Mouse (Mus musculus) testis, adult 2 months (tissue): ENCODE measurements around the gene Spaca4. TPM values are rescaled to one million over a fixed set of nuclear protein-coding genes. Genes with fewer than 3 reads are reported as not detected.

Source experiments
- H3K27ac ChIP-seq: fragments of 200-500 bp; 2 replicates; pipeline ENCODE4 v1.5.1; 2012; ENCODE audit warnings: low read depth, low read length; ENCODE audit not compliant: control insufficient read depth, insufficient read depth
- H3K27me3 ChIP-seq: fragments of 200-500 bp; 2 replicates; pipeline ENCODE4 v1.6.1; 2012; ENCODE audit warnings: mild to moderate bottlenecking, low read length, moderate library complexity; ENCODE audit not compliant: control insufficient read depth, insufficient read depth
- H3K36me3 ChIP-seq: fragments of 200-500 bp; 2 replicates; pipeline ENCODE4 v1.6.1; 2012; ENCODE audit warnings: mild to moderate bottlenecking, low read length; ENCODE audit not compliant: control insufficient read depth, insufficient read depth
- H3K4me1 ChIP-seq: fragments of 200-500 bp; 2 replicates; pipeline ENCODE4 v1.6.1; 2012; ENCODE audit warnings: low read length; ENCODE audit not compliant: control insufficient read depth, insufficient read depth
- H3K4me3 ChIP-seq: fragments of 200-500 bp; 2 replicates; pipeline ENCODE4 v1.5.1; 2012; ENCODE audit warnings: low read depth, mild to moderate bottlenecking, low read length, moderate library complexity, mixed read lengths; ENCODE audit not compliant: control insufficient read depth
- CTCF ChIP-seq: fragments of 200-500 bp; IDR thresholded peaks from 2 replicates; pipeline ENCODE4 v1.5.1; 2012; ENCODE audit warnings: low read depth, mild to moderate bottlenecking, inconsistent platforms, low read length, moderate library complexity; ENCODE audit not compliant: control insufficient read depth, insufficient read depth, insufficient replicate concordance
- POLR2A ChIP-seq: fragments of 200-500 bp; IDR thresholded peaks from 2 replicates; pipeline ENCODE4 v1.6.1; 2012; ENCODE audit warnings: low read depth, mild to moderate bottlenecking, inconsistent platforms, low read length, moderate library complexity; ENCODE audit not compliant: control insufficient read depth
- polyA plus RNA-seq: library from polyadenylated mRNA; depleted of rRNA; stranded (reverse); fragments of >200 nt; gene quantifications from 2 replicates; pipeline ENCODE4 v1.2.3, GENCODE M21; 2012; rRNA removed

The Spaca4 gene
- polyA plus RNA-seq, result 589 and 614 TPM in 2 replicates

GRCm38 (mm10) chr7:45725713-45726112, at the start of gene Spaca4:
Gene Spaca4 (minus strand): TSS chr7:45725813.
- no peaks in the 10 kb centered on the region for H3K27me3 ChIP-seq
- no peaks in the 10 kb centered on the region for H3K36me3 ChIP-seq
- TF ChIP-seq CTCF, result no peak
- TF ChIP-seq POLR2A, result peak; percentile 79; the same call in 1 of the 2 replicates
- H3K27ac ChIP-seq, result peak within 1 kb of the TSS; percentile 51
- peak within 1 kb of the TSS; percentile 80 for H3K4me3 ChIP-seq
- H3K4me1 ChIP-seq, result peaks cover 3% of the 10 kb centered on the region

DNA sequence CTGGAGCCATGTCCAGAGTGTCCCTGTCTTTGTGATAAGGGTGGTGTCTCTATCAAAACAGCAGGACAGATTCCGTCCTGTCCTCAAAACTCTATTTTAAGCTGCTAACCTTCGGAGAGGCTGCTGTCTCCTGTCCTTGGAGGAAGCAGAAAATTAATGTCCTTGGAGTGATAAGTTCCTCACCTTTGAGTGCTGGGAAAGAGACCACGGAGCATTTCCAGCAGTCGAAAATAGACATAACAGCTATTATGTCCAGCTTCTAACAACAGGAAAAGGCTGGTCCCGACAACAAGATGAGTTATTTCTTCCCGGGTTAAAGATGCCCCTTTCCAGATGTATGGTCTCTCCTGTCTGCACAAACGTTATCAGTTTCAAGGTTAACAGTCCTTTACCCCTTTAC, 49.6 kb upstream of the Spaca4 start:
- H3K27ac ChIP-seq, result no peak overlapping the region
- no peak overlapping the region for H3K4me3 ChIP-seq
- H3K4me1 ChIP-seq, result peaks cover 6% of the 10 kb centered on the region
- H3K27me3 ChIP-seq, result no peaks in the 10 kb centered on the region
- H3K36me3 ChIP-seq, result no peaks in the 10 kb centered on the region
- TF ChIP-seq POLR2A (no peak), CTCF (no peak)

DNA sequence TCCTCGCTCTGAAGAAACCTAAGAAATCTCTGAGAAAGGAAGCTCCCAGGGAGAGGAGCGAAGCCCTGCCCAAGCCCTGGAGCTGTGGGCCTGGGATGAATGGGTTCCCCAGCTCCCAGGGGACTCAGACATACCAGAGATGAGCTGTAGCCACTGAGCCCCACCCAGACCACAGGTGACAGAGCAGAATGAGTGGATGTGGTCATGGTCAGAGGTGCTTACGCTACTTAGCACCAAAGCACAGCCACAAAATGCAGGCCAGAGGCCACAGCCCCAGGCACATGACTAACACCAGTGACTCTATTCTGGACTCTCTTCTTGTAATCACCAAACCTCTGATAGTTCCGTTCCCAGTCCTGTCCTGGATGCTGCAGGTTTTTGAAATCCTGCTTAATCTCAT, 45.5 kb upstream of the Spaca4 start:
- no peaks in the 10 kb centered on the region for H3K36me3 ChIP-seq
- H3K27me3 ChIP-seq, result no peaks in the 10 kb centered on the region
- H3K4me1 ChIP-seq, result no peaks in the 10 kb centered on the region
- no peak overlapping the region for H3K4me3 ChIP-seq
- H3K27ac ChIP-seq, result no peak overlapping the region
- TF ChIP-seq CTCF (no peak), POLR2A (no peak)

GRCm38 (mm10) chr7:45770427-45771082, 44.9 kb upstream of the Spaca4 start:
- Histone ChIP-seq H3K36me3 (no peaks in the 10 kb centered on the region), H3K27ac (no peak overlapping the region), H3K4me3 (no peak overlapping the region), H3K4me1 (no peaks in the 10 kb centered on the region; the same call in 1 of the 2 replicates), H3K27me3 (no peaks in the 10 kb centered on the region)
- no peak for TF ChIP-seq CTCF
- TF ChIP-seq POLR2A, result no peak

DNA sequence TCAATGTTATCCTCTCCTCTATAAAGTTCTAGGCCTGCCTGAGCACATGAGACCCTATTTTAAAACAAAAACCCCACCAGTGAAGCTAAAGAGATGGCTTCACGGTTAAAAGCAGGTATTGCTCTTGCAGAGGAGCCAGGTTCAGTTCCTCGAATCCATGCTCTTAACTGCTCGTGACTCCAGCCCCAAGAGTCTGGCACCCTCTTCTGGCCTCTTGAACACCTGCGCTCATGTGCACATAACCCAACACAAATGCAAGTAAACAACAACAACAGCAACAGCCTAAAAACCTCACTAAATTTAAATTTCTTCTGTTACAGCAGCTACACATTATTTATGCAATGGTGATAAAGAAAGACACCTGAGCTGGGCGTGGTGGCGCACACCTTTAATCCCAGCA, 41.9 kb upstream of the Spaca4 start:
- Histone ChIP-seq H3K27me3 (no peaks in the 10 kb centered on the region), H3K27ac (no peak overlapping the region), H3K36me3 (no peaks in the 10 kb centered on the region), H3K4me3 (no peak overlapping the region), H3K4me1 (no peaks in the 10 kb centered on the region; the same call in none of the 2 replicates)
- TF ChIP-seq CTCF (no peak), POLR2A (no peak)

- Histone ChIP-seq H3K27ac (no peak overlapping the region), H3K27me3 (no peaks in the 10 kb centered on the region), H3K4me3 (no peak overlapping the region), H3K36me3 (no peaks in the 10 kb centered on the region), H3K4me1 (no peaks in the 10 kb centered on the region; the same call in none of the 2 replicates)
- TF ChIP-seq POLR2A, result no peak
- no peak for TF ChIP-seq CTCF
Measured at GRCm38 (mm10) chr7:45766764-45767163, 41.2 kb upstream of the Spaca4 start.

GRCm38 (mm10) chr7:45765995-45766394, 40.4 kb upstream of the Spaca4 start:
- Histone ChIP-seq H3K27ac (no peak overlapping the region), H3K4me3 (no peak overlapping the region), H3K4me1 (no peaks in the 10 kb centered on the region; the same call in none of the 2 replicates), H3K36me3 (no peaks in the 10 kb centered on the region), H3K27me3 (no peaks in the 10 kb centered on the region)
- TF ChIP-seq POLR2A, result no peak; the same call in 1 of the 2 replicates
